Mouse (Mus musculus) E14TG2a.4 (cell line): ENCODE measurements around the gene Ttc3.

Experiments
- CTCF ChIP-seq: conservative IDR thresholded peaks from 2 replicates; pipeline ENCODE4 v1.5.1; 2014; ENCODE audit warnings: low read length
- POU5F1 ChIP-seq: IDR thresholded peaks from 2 replicates; pipeline ENCODE4 v1.6.1; 2014; ENCODE audit warnings: low read length, borderline replicate concordance

DNA sequence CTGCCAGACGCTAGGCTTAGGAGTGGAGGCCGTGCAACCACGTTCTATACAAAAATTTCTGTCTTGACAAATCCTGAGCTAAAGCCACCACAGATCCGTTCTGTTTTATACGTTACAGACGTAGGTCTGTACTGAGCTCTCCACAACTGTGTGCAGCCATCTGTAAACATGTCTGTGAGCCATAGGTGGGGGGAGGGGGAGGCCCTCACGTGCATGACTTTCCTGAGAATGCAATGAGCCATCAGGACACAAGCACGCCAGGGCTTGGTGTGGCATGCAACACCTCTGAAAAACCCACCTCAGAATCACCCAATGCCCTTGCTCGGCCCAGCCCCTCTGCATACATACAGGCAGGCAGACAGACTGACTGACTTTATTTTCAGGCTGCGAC lies 20.1 kb upstream of the Ttc3 start:
- TF ChIP-seq CTCF, result no peak
- no peak for TF ChIP-seq POU5F1
